Mouse (Mus musculus): ENCODE results near the gene Cxcl3.
"Not testable (repeated sequence)": the region's sequence is repeated elsewhere in the genome, so short reads cannot be mapped to it uniquely, and the experiment has no call there.

The Cxcl3 gene

DNA sequence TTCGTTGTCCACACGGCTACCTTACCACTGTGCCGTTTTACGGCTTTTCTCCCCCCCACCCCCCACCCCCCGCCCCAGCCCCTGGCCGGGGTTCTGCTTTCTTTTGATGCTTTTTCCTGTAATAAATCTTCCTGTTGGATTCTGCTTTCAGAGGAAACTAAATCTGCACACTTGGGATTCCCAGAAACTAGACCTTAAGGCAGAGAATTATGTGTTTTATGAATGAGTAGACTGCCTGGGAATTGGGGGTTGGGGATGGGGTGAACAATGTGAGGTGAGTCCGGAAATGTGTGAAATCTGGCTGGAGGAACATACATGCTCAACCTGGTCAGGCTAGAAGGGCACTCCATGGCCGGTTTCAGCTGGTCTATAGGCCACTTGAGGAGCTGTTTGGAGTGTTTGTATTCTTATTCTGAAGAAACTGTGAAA, 4.2 kb downstream of the Cxcl3 start:
- DNase-seq, result no peak

DNA sequence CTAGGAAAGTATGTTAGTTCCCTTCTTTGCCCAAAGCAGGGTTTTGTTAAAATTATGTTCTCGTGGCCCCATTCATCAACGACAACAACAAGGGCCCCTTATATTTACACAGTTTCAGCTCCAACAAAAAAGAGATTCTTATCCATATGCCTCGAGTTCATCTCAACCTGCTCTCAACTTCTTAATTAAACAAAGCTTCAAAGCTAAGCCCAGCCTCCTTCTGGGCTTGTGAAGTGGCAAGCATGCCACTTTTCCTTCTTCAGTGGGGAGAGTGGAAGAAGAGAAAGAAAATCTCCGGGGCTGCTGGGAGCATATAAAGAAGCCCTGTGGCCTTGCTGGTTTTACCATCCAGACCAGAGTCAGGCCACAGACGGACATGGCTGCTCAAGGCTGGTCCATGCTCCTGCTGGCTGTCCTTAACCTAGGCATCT, 8.3 kb downstream of the Cxcl3 start, which contains the start of gene Cxcl15:
Gene Cxcl15 (plus strand): TSS at position 340 of the 431 bp plus-strand sequence.
- DNase-seq, result no peak

DNA sequence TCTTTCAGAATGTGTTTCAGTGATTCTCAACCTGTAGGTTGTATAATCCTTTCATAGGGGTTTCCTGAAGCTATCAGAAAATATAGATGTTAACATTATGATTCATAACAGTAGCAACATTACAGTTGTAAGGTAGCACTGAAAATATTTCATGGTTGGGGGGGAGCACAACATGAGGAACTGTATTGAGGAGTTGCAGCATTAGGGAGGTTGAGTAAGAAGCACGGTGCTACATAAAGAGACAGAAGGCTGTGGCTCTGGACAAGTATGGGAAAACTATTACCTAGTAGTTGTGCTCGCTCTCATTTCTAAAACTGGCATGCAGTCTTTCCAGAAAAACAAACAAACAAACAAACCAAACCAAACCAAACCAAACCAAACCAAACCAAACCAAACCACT, 9.5 kb downstream of the Cxcl3 start:
- DNase-seq, result not testable (repeated sequence)

DNA sequence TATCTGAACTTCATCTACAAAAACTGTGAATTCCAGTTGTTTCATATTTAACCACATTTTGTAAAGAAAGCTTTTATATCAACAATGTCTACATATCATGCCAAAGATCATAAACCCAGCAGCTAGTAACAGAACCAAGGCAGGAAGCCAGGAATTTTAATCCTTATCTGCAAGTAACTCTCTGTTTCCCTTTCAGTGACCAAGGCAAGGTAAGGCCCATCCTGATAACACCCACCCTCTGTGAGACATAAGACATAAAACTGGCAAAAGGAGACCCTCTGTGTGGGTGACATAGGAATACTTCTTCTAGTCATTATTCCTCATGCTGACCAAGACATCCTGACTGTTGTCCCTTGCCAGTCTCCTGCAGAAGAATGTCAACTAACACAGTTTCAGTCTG, 18.7 kb downstream of the Cxcl3 start:
- no peak for DNase-seq

DNA sequence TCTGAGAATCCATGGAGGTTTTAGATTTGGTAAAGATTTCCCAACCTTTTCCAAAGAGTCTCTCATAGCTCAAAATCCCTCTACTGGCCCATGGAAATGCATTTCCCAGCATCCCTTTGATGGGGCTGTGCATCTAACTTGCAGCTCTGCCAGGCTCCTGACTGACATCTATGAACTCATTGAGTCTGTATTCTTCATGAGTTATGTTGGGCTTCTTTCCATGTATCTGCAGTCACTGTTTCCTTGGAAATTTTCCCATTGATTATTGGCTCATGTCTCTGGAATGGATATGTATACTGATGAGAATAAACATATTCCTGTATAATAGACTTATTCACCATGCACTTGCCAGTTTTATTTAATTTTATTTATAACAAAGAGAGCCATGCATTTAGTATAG, 20.1 kb downstream of the Cxcl3 start:
- no peak for DNase-seq

DNA sequence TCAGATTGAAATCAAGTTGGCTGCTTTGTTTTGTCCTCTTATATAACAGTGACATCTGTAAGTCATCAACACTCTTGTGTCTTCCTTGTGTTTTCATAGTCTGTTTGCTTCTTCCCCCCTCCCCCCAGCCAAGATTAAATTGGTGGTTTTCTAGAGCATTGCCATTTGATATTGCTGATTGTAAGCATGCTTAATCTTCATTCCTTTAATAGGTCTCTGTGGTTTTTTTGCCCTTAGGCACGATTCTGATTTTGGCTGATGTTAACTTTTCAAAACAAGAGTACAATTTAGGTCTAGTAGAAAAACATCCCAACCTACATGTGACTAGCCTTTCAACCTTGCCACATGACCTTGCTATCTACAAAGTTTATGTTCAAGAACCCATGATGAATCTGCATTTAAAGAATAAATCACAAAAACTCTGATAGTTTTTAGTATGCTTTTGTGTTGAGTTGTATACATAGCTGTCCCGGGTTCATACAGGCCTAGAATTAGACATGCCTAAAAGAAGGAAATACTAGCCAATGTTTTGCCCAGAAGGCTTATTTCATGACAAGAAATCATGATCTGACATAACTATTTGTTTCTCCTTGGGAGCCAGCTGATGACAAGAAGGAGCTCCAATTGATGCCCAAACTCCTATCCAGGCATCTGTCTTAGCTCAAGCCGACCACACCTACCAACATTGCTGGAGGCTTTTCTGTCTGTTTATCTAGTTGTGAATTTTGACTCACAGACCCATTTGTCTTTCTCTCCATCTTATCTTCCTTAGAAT, 21.5 kb downstream of the Cxcl3 start:
- no peak for DNase-seq

DNA sequence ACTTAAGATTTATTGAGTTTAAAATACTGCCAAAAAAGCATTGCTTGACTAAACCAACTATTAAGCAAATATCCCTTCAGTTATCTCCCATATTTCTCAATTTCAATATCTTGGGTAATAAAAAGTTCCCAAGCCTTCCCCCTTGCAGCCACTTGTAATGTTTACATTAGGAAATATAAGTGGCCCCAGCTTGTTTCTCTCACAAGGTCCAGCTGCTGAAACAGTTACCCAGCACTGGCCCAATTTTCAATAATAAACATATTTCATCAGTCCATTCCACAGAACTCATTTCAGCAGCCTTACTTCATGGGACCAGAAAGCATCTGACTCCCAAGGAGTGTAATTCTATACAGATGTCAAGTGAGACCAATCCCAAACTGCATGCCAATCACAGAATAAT, 33.9 kb downstream of the Cxcl3 start:
- DNase-seq, result no peak

DNA sequence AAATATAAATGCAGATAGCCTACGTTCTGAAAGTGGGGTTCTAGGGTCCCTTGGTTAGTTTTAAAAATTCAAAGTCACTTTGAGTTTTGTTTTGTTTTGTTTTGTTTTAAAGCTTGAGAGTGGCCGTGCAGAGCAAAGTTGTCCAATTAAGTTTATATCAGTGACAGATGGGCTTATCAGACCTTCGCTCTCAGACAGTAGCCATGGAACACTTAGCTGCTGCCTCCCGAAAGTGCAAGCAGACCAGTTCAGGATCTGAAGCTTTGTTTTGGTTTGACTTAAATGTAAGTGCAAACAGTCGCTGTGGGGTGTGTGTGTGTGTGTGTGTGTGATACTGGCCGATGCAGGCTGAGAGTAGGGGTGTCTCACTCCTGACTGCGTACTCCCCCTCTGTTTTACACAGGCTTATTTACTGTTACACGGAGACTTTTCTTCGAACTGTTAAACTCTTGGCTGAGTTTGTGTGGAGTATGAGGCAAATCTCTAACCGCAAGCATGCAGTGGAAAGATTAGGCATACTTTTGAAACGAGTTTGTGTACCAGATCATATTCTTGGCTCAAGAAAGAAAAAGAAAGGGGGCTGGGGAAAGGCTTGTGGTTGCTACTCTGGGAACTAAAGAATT, 46.4 kb downstream of the Cxcl3 start:
- DNase-seq, result peak; percentile 36 to 49

DNA sequence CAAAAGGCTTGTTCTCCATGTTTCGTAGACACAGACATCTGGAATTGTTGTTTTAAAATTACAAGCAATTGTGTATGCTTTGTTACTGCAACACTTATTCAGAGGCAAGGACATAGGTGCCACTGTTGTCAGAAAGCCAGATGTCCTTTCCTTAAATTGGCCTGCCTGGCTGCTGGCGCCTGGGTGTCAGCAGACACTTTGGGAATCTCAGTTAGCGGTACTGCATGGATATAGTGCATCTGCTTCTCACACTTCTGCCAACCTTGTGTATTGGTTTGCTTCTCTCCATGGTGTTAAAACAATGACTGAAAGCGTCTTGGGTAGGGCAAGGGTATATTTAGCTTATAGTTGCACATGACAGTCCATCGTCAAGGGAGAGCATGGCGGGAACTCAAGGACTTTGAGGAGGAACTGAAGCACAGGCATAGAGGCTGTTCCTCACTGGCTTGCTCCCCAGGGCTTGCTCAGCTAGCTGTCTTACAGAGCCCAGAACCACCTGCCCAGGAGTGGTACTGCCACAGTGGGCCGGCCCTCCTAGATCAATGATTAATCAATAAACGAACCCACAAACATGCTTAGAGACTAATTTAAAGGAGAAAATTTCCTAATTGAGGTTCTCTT, 47.0 kb downstream of the Cxcl3 start:
- peak in 1 of 2 experiments; percentile 12 for DNase-seq

DNA sequence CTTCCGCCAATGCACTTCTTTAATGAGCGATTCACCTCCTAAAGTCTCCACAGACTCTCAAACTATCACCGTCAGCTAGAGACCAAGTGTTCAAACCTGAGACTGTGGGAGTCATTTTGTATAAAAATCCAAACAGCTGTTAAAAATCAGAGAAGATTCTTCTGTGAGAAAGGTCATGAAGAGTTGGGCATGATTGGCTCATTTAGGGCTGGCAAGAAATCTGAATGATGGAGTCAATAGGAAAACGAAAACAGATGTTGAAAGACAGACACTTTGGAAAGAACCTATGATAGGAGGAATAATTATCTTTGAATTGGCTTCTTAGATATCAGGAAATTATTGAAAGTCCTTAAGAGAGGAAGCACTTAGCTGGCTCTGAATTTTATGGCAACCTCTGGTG, 48.5 kb downstream of the Cxcl3 start:
- DNase-seq, result no peak

DNA sequence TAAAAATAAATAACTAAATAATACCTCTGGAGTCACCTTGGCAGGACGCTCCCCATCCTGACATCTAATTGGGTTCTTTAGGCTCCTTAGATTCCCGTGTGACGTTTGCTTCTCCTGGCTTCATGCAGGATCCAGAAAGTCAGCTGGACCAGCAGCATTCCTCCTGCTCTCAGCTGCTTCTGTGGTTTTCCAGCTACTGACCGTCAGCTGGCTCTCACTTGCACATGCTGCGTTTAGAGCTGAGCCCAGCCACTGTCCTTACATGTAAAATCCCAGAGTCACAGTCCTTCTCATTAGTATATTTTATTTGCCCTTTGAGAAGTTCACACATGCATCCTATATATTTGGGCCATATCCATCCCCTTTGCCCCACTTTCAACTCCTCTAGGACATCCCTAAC, 52.7 kb downstream of the Cxcl3 start:
- DNase-seq, result peak; percentile 49 to 53
